Mouse (Mus musculus) kidney, embryonic 15.5 days (tissue): ENCODE measurements around the gene Raph1. TPM values are rescaled to one million over a fixed set of nuclear protein-coding genes. Genes with fewer than 3 reads are reported as not detected.

Source experiments
- ATAC-seq: fragments of 200-750 bp; cut with Nextera tagmentation; replicated peaks from 2 replicates; pipeline ENCODE4 v1.8.0; 2017; ENCODE audit warnings: moderate TSS enrichment; ENCODE audit not compliant: low FRiP score
- H3K27ac ChIP-seq: fragments of 300-500 bp; sonication (generic); 2 replicates; pipeline ENCODE4 v1.5.1; 2015; ENCODE audit warnings: mild to moderate bottlenecking, inconsistent platforms
- H3K27me3 ChIP-seq: fragments of 300-500 bp; sonication (generic); 2 replicates; pipeline ENCODE4 v1.6.1; 2015; ENCODE audit warnings: inconsistent platforms
- H3K36me3 ChIP-seq: fragments of 300-500 bp; sonication (generic); 2 replicates; pipeline ENCODE4 v1.6.1; 2015; ENCODE audit warnings: inconsistent platforms
- H3K4me1 ChIP-seq: fragments of 300-500 bp; sonication (generic); 2 replicates; pipeline ENCODE4 v1.6.1; 2015; ENCODE audit warnings: inconsistent platforms
- H3K4me2 ChIP-seq: fragments of 300-500 bp; sonication (generic); 2 replicates; pipeline ENCODE4 v1.6.1; 2015; ENCODE audit warnings: moderate library complexity, mild to moderate bottlenecking, inconsistent platforms
- H3K4me3 ChIP-seq: fragments of 300-500 bp; sonication (generic); replicated peaks from 2 replicates; pipeline ENCODE4 v1.5.1; 2015; ENCODE audit warnings: mild to moderate bottlenecking, inconsistent platforms
- H3K9ac ChIP-seq: fragments of 300-500 bp; sonication (generic); 2 replicates; pipeline ENCODE4 v1.6.1; 2015; ENCODE audit warnings: mild to moderate bottlenecking, inconsistent platforms
- H3K9me3 ChIP-seq: fragments of 300-500 bp; sonication (generic); replicated peaks from 2 replicates; pipeline ENCODE4 v1.6.1; 2016; ENCODE audit warnings: inconsistent platforms
- WGBS: fragments of 180-500 bp; shearing (Covaris S2); methylation state at CpG from one replicate; pipeline ENCODE4 v1.1.7; 2015; ENCODE audit warnings: mixed read lengths; 5-methylcytosine and 5-hydroxymethylcytosine counted together
- polyA plus RNA-seq: library from polyadenylated mRNA; unstranded; fragments of >200 nt; fragmentation: Nextera tagmentation; extraction: Ambion mirVana; gene quantifications from 2 replicates; pipeline ENCODE4 v1.2.1, GENCODE M21; 2015

Gene Raph1
- polyA plus RNA-seq, result 35.1 and 36.4 TPM in 2 replicates

- peaks cover 7% of the 10 kb centered on the region for H3K4me1 ChIP-seq
- H3K4me3 ChIP-seq, result peak within 1 kb of the TSS; percentile 90
- no peaks in the 10 kb centered on the region for H3K9me3 ChIP-seq
- H3K4me2 ChIP-seq, result peak within 1 kb of the TSS; percentile 76
- no peaks in the 10 kb centered on the region for H3K27me3 ChIP-seq
- ATAC-seq, result peak; percentile 98
- peaks cover under 1% of the 10 kb centered on the region for H3K36me3 ChIP-seq
- peak within 1 kb of the TSS; percentile 95 for H3K27ac ChIP-seq
- H3K9ac ChIP-seq, result peak within 1 kb of the TSS; percentile 90
- under 1% methylated on average over 77 of the region's 92 CpGs for WGBS
These were observed at the start of gene Raph1 for GRCm38 (mm10) chr1:60566631-60567311. Gene Raph1, minus strand, starts transcription at chr1:60567104.

- Histone ChIP-seq H3K4me1 (no peaks in the 10 kb centered on the region), H3K27ac (no peak overlapping the region), H3K4me2 (no peak overlapping the region), H3K9ac (no peak overlapping the region), H3K36me3 (no peaks in the 10 kb centered on the region), H3K4me3 (no peak overlapping the region), H3K9me3 (no peaks in the 10 kb centered on the region), H3K27me3 (no peaks in the 10 kb centered on the region)
- 88% methylated on average over 1 of the region's 1 CpGs for WGBS
- ATAC-seq, result no peak
These were observed 48.8 kb upstream of the Raph1 start for GRCm38 (mm10) chr1:60615703-60616102.

- no peak overlapping the region for H3K27ac ChIP-seq
- H3K36me3 ChIP-seq, result no peaks in the 10 kb centered on the region
- H3K4me3 ChIP-seq, result no peak overlapping the region
- ATAC-seq, result no peak
- WGBS, result 43% methylated on average over 1 of the region's 1 CpGs
- no peaks in the 10 kb centered on the region for H3K4me1 ChIP-seq
- H3K27me3 ChIP-seq, result no peaks in the 10 kb centered on the region
- no peak overlapping the region for H3K4me2 ChIP-seq
- H3K9me3 ChIP-seq, result no peaks in the 10 kb centered on the region
- no peak overlapping the region for H3K9ac ChIP-seq
These were observed 48.0 kb upstream of the Raph1 start for GRCm38 (mm10) chr1:60614902-60615301.

- no peak for ATAC-seq
- no peak overlapping the region for H3K4me2 ChIP-seq
- no peaks in the 10 kb centered on the region for H3K27me3 ChIP-seq
- H3K4me3 ChIP-seq, result no peak overlapping the region
- 85% methylated on average over 3 of the region's 3 CpGs for WGBS
- no peak overlapping the region for H3K9ac ChIP-seq
- H3K4me1 ChIP-seq, result no peaks in the 10 kb centered on the region
- H3K9me3 ChIP-seq, result no peaks in the 10 kb centered on the region
- no peak overlapping the region for H3K27ac ChIP-seq
- no peaks in the 10 kb centered on the region for H3K36me3 ChIP-seq
These were observed 45.1 kb upstream of the Raph1 start for GRCm38 (mm10) chr1:60611968-60612367.

- Histone ChIP-seq H3K4me3 (no peak overlapping the region), H3K27me3 (no peaks in the 10 kb centered on the region), H3K9ac (no peak overlapping the region), H3K36me3 (no peaks in the 10 kb centered on the region), H3K4me1 (no peaks in the 10 kb centered on the region), H3K27ac (no peak overlapping the region), H3K4me2 (no peak overlapping the region), H3K9me3 (no peaks in the 10 kb centered on the region)
- ATAC-seq, result no peak
- WGBS, result 72% methylated on average over 4 of the region's 4 CpGs
These were observed 43.7 kb upstream of the Raph1 start for GRCm38 (mm10) chr1:60610631-60611030.

- ATAC-seq, result peak; percentile 73
- H3K36me3 ChIP-seq, result no peaks in the 10 kb centered on the region
- no peaks in the 10 kb centered on the region for H3K27me3 ChIP-seq
- no peak overlapping the region for H3K4me3 ChIP-seq
- 75% methylated on average over 8 of the region's 8 CpGs for WGBS
- no peaks in the 10 kb centered on the region for H3K9me3 ChIP-seq
- no peaks in the 10 kb centered on the region for H3K4me1 ChIP-seq
- peak overlapping the region; percentile 81 for H3K27ac ChIP-seq
- no peak overlapping the region for H3K4me2 ChIP-seq
- H3K9ac ChIP-seq, result no peak overlapping the region
These were observed 42.3 kb upstream of the Raph1 start for GRCm38 (mm10) chr1:60609011-60609775.

- H3K27ac ChIP-seq, result no peak overlapping the region
- no peak overlapping the region for H3K4me2 ChIP-seq
- no peaks in the 10 kb centered on the region for H3K27me3 ChIP-seq
- H3K4me3 ChIP-seq, result no peak overlapping the region
- no peaks in the 10 kb centered on the region for H3K36me3 ChIP-seq
- no peaks in the 10 kb centered on the region for H3K4me1 ChIP-seq
- ATAC-seq, result no peak
- H3K9me3 ChIP-seq, result no peaks in the 10 kb centered on the region
- H3K9ac ChIP-seq, result no peak overlapping the region
- 94% methylated on average over 3 of the region's 3 CpGs for WGBS
These were observed 37.6 kb upstream of the Raph1 start for GRCm38 (mm10) chr1:60604481-60605021.

- no peak overlapping the region for H3K4me3 ChIP-seq
- no peak overlapping the region for H3K9ac ChIP-seq
- 89% methylated on average over 6 of the region's 6 CpGs for WGBS
- H3K36me3 ChIP-seq, result no peaks in the 10 kb centered on the region
- no peaks in the 10 kb centered on the region for H3K4me1 ChIP-seq
- no peak overlapping the region for H3K27ac ChIP-seq
- no peak overlapping the region for H3K4me2 ChIP-seq
- no peaks in the 10 kb centered on the region for H3K27me3 ChIP-seq
- no peak for ATAC-seq
- no peaks in the 10 kb centered on the region for H3K9me3 ChIP-seq
These were observed 33.8 kb upstream of the Raph1 start for GRCm38 (mm10) chr1:60600682-60601081.

GRCm38 (mm10) chr1:60599926-60600325, 33.0 kb upstream of the Raph1 start:
- ATAC-seq, result no peak
- H3K4me3 ChIP-seq, result no peak overlapping the region
- H3K27ac ChIP-seq, result no peak overlapping the region
- WGBS, result 88% methylated on average over 3 of the region's 3 CpGs
- H3K27me3 ChIP-seq, result no peaks in the 10 kb centered on the region
- H3K9ac ChIP-seq, result no peak overlapping the region
- H3K4me1 ChIP-seq, result no peaks in the 10 kb centered on the region
- no peaks in the 10 kb centered on the region for H3K36me3 ChIP-seq
- no peak overlapping the region for H3K4me2 ChIP-seq
- no peaks in the 10 kb centered on the region for H3K9me3 ChIP-seq

GRCm38 (mm10) chr1:60599013-60599701, 32.3 kb upstream of the Raph1 start:
- no peak overlapping the region for H3K9ac ChIP-seq
- no peaks in the 10 kb centered on the region for H3K4me1 ChIP-seq
- H3K27ac ChIP-seq, result no peak overlapping the region
- H3K27me3 ChIP-seq, result no peaks in the 10 kb centered on the region
- H3K36me3 ChIP-seq, result no peaks in the 10 kb centered on the region
- 81% methylated on average over 6 of the region's 6 CpGs for WGBS
- no peaks in the 10 kb centered on the region for H3K9me3 ChIP-seq
- no peak for ATAC-seq
- no peak overlapping the region for H3K4me3 ChIP-seq
- no peak overlapping the region for H3K4me2 ChIP-seq

- ATAC-seq, result no peak
- H3K27me3 ChIP-seq, result no peaks in the 10 kb centered on the region
- no peak overlapping the region for H3K9ac ChIP-seq
- no peak overlapping the region for H3K27ac ChIP-seq
- H3K4me3 ChIP-seq, result no peak overlapping the region
- no peaks in the 10 kb centered on the region for H3K9me3 ChIP-seq
- no peaks in the 10 kb centered on the region for H3K4me1 ChIP-seq
- no peak overlapping the region for H3K4me2 ChIP-seq
- WGBS, result 84% methylated on average over 11 of the region's 11 CpGs
- no peaks in the 10 kb centered on the region for H3K36me3 ChIP-seq
These were observed 29.7 kb upstream of the Raph1 start for GRCm38 (mm10) chr1:60596386-60597320.
